Mouse (Mus musculus) brain, embryonic 14.5 days (tissue): ENCODE measurements around the gene Ptprb. TPM values are rescaled to one million over a fixed set of nuclear protein-coding genes. Genes with fewer than 3 reads are reported as not detected.

Experiments
- DNase-seq: peaks from one replicate; pipeline ENCODE4 v3.0.0-alpha.2; 2011; ENCODE audit warnings: low read depth
- CTCF ChIP-seq: fragments of 200-500 bp; IDR thresholded peaks from 2 replicates; pipeline ENCODE4 v1.5.1; 2012; ENCODE audit warnings: inconsistent platforms, mild to moderate bottlenecking, moderate library complexity, borderline replicate concordance; ENCODE audit not compliant: insufficient read depth, insufficient read length; ENCODE audit errors: extremely low read depth
- POLR2A ChIP-seq: fragments of 200-500 bp; IDR thresholded peaks from 2 replicates; pipeline ENCODE4 v1.6.1; 2012; ENCODE audit warnings: mild to moderate bottlenecking, inconsistent platforms, borderline replicate concordance; ENCODE audit not compliant: poor library complexity, insufficient read depth, insufficient read length, severe bottlenecking; ENCODE audit errors: extremely low read depth
- polyA plus RNA-seq: library from polyadenylated mRNA; depleted of rRNA; stranded (reverse); fragments of >200 nt; gene quantifications from 2 replicates; pipeline ENCODE4 v1.2.3, GENCODE M21; 2012; rRNA removed

The Ptprb gene
- polyA plus RNA-seq, 1 experiment = 3.5 TPM

DNA sequence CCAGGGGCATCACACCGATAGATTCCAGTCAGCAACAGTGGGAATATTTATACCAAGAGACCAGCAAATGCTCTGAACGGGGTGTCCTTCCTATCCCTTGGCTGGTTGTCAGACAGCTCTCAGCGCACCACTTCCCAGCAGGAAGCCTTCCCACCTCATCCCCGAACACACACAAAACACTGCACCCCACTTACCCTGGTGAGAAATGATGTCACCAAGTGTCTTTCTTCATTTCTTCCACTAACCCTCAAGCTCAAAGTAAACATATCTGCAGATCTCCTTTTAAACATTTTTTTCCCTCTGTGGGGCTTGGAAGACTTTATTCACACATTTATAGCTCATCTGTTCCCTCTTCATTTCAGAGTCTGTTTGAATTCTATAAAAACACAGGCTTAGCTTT lies 128.4 kb downstream of the Ptprb start:
- DNase-seq = no peak

DNA sequence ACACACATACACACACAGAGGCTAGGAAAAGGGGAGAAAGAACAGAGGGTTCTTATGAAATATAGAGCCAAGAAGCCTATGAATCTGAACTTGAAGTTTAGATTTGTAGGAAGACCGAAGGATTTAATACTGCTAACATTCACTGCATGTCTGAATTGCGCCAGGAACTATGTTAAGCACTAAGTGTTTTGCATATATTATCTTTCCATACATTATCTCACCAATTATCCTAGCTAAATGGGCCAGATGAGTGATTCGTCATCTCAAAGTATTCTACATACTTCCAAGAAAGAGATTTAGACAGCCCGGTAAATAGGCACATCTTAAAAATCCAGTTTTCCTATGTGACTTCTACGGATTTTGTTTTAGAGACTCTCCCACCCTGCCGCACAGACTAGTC lies 129.7 kb downstream of the Ptprb start:
- DNase-seq = no peak
- TF ChIP-seq CTCF = no peak
- no peak for TF ChIP-seq POLR2A

More for the DNA sequence above, 128.4 kb downstream of the Ptprb start:
- TF ChIP-seq POLR2A (no peak), CTCF (no peak)

DNA sequence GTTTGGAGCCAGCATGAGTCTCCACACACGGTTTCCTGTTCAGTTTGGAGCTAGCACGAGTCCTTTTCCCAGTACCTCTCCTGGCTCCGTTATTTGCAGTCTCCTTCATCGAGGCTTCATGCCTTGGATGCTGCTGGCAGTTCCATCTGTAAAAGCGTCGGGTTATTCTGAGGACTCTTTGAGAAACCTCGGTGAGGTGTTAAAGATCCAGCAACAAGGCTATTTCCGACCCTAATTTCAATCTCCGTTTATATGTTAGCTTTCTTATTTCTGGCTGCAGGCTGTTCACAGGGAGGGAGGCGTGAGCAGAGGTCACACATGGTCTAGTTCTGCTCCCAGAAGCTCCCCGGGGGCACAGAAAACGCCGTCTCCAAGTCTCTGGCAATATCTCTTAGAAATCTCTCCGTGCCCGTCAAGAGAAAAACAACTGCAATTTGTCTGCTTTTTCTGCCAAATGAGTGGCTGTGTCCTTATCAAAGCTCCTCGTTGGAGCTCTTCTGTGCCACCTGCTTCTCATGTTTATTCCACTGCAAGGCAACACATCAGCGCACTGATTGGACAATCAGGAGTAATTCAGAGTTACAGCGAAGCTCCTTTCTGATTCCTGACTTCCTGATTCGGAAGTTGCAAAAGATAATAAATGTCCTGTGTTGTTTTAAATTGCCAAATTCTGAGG lies 132.5 kb downstream of the Ptprb start:
- TF ChIP-seq POLR2A (no peak), CTCF (no peak)
- peak; percentile 71 for DNase-seq

DNA sequence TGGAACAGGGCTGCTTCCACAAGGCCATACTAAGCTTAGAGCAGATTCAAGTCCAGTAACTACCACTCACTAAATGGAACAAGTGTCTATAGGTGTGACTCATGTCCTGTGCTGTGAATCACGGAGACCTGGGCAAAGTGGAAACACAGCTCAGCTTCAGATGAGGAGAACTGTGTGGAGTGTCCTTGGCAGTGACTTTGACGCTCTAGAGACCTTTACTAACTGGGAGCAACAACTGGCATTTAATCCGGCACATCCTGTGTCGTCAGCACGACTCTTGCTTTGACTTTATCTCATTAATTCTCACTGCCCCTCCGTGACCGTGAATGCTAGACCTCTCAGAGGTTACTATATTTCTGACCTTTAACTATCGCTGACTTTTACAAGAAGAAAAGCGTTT lies 135.5 kb downstream of the Ptprb start:
- TF ChIP-seq CTCF (no peak), POLR2A (no peak)
- no peak for DNase-seq

DNA sequence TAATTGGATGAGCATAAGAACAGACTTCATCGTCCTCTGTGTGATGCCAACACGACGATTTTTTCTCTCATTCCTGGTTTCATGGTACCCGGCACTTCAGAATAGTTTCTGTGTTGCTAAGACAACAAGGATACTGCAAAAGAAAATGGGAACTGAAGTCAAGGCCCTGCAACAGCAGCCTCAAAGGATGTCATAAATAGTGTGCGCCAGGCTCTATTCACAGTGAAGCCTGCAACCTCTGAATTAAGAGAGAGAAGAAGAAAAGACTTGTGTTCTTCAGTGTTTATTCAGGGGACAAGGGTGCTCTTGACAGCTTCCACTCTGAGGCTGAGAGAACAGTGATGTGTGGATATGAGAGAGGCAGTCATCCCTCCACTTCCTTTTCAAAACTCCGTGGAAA lies 140.8 kb downstream of the Ptprb start:
- TF ChIP-seq CTCF (no peak), POLR2A (no peak)
- peak; percentile 55 for DNase-seq

DNA sequence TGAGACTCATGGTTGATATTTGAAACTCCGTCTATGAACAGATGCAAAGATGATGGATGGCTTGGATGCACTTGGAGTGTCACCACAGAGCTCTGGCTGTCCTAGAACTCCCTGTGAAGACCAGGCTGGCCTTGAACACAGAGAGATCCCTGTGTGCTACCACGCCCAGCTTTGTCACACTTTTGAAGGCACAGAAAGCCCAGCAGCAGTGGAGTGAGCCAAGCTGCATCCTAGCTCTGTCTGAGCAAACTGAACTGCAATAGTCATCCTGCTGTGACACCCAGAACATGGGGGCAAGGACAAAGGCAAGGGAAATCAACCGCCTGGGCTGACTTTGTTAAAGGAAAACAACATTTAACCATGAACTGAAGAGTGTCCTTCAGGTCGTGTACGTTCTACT lies 141.4 kb downstream of the Ptprb start:
- DNase-seq = no peak
- no peak for TF ChIP-seq CTCF
- no peak for TF ChIP-seq POLR2A

DNA sequence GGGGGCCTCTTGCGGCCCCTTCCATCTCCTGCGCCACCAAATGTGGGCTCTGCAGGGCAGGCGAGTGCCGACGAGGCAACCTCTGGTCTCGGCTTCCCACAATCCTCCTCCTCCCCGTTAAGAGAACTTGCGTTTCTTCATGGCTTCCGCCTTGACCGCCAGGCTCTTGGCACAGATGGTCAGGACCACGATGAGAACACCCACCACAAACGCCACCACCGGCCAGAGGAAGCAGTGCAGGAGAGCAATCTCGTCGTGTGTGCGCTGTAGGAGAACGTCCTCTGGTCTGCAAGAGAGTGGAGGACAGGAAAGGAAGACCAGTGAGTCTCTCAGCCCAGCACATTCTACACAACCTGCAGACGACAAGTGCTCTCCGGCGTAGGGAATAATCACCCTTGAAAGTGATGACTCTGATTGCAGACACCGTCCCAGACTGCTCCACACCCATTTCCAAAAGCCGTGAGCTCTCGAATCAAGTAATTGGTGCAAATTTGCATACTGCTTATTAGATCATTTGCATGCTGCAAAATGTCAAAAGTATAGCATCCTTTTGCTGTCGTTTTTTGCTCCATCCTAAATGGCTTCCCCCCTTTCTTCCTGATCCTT lies 142.9 kb downstream of the Ptprb start:
- DNase-seq = peak; percentile 38
- TF ChIP-seq POLR2A (no peak), CTCF (no peak)

DNA sequence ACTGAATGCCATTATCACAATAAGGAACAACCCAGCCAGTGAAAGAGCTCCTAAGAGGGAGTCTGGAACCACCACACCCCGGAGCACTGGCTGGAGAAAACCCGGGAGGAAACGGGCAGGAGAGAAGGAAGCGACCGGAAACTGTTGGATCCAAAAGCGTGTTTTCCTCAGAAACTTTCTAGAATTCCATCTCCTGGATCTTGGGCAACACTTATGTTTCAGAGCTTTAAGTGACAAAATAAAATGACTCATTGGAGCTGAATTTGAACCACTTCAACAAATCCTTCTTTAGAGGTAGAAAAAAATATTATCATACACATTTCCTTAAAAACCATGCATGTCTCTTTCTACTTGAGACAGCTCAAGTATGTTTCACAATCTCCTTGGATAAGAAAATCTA lies 145.7 kb downstream of the Ptprb start:
- no peak for TF ChIP-seq CTCF
- no peak for TF ChIP-seq POLR2A
- DNase-seq = no peak

DNA sequence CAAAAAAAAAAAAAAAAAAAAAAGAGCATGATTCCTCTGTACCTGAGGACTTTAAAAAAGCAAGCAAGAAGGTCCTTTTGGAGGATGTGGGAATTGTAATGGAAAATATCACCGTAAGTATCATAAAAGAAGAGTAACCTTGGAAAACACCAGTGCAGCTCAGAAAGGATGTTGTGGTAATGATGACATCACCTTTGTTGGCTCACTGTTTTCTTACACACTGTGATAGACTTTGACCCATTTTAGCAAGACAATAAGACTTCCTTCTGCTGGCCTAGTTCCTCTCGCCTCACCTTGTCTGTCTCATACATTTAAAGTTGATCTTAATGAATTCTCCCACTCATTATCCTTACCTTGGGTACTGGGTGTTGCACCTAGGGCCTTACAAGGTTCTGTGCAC lies 147.2 kb downstream of the Ptprb start:
- no peak for DNase-seq
- no peak for TF ChIP-seq POLR2A
- no peak for TF ChIP-seq CTCF

DNA sequence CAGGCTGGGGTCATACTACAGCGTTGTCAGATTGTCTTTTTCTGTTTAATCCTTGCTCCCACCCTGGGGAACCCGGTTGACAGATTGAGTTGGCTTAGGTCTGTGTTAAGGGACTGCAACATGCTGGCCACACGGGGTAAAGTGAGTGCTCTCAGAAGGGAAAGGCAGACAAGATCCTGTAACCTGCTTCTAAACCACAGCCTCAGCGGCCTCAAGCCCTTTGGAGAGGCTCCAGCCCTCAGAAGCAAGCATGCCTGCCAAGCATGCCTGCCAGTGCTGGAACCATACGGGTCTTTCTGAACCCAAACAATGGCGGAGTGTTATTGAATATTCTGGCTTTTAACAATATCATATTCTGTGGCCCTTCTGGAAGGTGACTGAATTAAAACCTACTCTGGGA lies 149.6 kb downstream of the Ptprb start:
- DNase-seq = peak; percentile 46

DNA sequence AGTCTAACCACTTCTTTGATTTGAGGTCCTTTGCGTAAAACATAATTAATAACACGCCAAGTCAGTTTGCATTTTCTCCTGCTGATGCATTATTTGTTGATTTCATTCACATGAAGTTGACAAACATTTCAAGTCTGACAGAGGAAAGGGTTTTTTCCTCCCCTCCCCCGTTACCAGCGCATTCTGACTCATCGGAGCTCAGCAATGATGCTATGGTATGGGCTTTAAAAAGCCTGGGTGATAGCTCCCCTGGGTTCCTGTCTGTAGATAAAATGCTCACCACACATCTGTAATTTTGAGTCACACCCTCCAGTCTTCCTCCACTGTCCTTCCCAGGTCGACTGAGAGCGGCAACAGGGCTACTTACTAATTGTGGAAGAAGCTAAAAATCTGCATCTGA lies 150.9 kb downstream of the Ptprb start:
- TF ChIP-seq POLR2A = no peak
- TF ChIP-seq CTCF = no peak
- DNase-seq = no peak

More for the DNA sequence above, 149.6 kb downstream of the Ptprb start:
- TF ChIP-seq CTCF (no peak), POLR2A (no peak)

DNA sequence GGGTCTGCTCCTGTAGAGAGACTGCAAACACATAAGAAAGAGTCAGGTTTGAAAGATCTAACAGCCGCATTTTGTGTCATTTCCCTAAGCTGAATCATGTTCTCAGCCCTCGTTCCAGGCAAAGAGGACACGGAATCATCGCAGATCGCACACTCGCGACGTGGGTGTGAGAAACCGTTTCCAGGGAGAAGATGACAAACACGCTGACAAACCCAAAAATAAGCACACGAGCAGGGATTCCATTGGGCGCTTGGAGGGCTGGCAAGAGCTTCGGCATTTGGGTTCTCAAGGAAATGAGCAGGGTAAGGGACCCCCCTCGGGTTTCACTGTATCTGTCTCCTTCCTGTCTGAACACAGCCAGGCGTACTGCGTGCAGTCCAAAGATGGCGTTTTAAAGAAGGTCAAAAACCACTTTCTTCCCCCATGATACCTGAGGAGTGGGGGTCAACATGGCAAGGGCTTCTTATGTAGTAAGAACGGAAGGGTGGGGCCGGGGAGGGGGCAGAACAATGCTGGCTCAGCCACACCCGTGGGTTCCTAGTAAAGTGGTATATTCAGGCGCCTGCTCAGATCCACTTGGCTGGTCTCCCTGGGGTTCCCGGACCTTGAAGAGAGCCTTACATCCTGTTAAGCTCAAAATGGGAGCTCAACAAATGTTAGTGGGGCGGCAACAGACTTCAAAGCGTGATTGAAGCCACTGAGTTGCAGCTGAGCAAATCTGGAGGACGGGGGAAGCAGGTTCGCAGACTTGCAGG lies 152.9 kb downstream of the Ptprb start:
- no peak for DNase-seq
- TF ChIP-seq CTCF = no peak
- no peak for TF ChIP-seq POLR2A

DNA sequence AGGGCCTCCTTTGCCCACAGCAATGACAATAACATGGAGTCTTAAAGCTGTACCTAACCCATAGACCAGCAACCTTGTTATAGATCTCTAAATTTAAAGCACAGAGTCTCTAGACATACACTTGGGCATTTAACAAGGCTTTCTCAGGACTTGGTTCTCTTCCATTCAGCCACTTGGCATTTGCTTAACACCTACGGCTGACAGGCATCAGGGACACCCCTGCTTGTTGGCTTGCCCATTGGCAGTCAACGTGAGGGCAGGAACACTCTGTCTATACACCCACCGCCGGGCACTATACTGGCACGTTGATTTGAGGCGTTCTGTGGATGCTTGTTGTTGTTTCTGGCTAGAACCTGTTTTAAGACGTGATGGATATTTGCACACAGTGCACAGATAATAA lies 157.1 kb downstream of the Ptprb start:
- TF ChIP-seq CTCF (no peak), POLR2A (no peak)
- DNase-seq = no peak

DNA sequence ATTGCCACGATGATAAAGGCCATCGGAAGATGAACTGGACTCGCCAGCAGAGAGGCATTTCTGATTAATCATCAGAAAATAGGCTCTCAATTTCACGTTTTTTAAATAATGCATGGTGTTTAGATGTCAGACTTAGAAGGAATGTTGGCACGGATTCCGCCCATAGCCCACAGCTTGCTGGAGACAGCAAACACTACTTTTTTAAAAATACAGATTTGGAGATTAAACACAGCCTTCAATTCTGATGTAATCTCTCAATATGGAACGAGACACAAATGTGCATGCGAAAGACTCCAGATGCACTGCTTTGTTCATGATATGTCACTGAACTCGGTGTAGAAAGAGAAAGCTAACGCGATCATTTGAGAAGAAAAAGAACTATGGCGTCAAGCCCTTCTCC lies 160.1 kb downstream of the Ptprb start:
- no peak for TF ChIP-seq POLR2A
- TF ChIP-seq CTCF = no peak
- DNase-seq = no peak

Other genes with a start within 250 kb of the Ptprb start
- gene 4933416C03Rik, start 161.6 kb upstream of the Ptprb start, polyA plus RNA-seq = not detected in 2 replicates
- 45.7 and 50.0 TPM in 2 replicates for gene Kcnmb4, start 198.4 kb downstream of the Ptprb start, polyA plus RNA-seq